Mouse (Mus musculus): Measurements from ENCODE around the gene Vcpkmt.
A peak's percentile ranks its signal among the peaks of the same experiment; 100 is the strongest.
"Not testable (repeated sequence)": the region's sequence is repeated elsewhere in the genome, so short reads cannot be mapped to it uniquely, and the experiment has no call there.

Gene Vcpkmt

GRCm38 (mm10) chr12:69582613-69583269 lies at the start of gene Vcpkmt:
Vcpkmt (minus strand) TSS chr12:69583028.
- peak; percentile 83 for DNase-seq (ENCODE audit: low spot score)

- DNase-seq (ENCODE audit: low spot score), result not testable (repeated sequence)
Measured at GRCm38 (mm10) chr12:69618590-69618989, 35.8 kb upstream of the Vcpkmt start.

GRCm38 (mm10) chr12:69604367-69604766 lies 21.5 kb upstream of the Vcpkmt start:
- no peak for DNase-seq (ENCODE audit: low spot score)

GRCm38 (mm10) chr12:69597446-69597845 lies 14.6 kb upstream of the Vcpkmt start:
- no peak for DNase-seq (ENCODE audit: low spot score)

GRCm38 (mm10) chr12:69593130-69593529 lies 10.3 kb upstream of the Vcpkmt start:
- DNase-seq (ENCODE audit: low spot score), result no peak

DNA sequence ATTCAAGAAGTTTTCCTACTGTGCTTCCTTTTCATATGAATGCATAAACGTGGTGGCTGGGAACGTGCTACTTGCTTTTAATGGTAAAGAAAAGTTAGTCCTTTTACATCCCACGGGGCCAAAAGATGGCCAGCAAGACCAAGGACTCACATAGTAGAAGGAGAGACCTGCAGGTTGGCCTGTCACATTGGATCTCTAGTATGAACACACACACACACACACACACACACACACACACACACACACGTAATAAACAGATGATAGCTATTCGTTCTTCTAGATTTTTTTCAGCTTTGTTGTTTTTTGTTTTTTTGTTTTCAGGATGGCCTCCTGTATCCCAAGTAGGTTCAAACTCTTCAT lies 422 bp upstream of the Vcpkmt start:
- no peak for DNase-seq (ENCODE audit: low spot score)

- no peak for DNase-seq (ENCODE audit: low spot score)
Measured at GRCm38 (mm10) chr12:69582216-69582612, 614 bp downstream of the Vcpkmt start.

DNA sequence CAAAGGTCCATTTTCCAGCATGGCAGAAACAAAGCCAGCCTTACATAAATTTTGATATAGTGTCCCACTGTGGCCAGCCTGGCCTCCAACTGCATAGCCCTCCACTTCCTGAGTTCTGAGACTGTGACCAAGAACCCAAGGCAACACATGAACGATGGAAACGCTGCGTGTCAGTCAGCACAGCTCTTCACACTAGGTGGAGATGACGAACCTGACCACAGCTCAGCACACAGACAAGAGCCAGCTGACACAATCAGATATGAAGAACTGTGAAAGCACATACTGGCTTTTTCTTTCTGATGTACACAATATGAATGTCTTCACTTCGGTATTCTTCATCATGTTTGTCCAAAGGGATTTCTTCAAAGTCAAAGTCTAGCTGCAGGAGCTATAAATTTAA lies 3.2 kb downstream of the Vcpkmt start:
- DNase-seq (ENCODE audit: low spot score), result no peak

DNA sequence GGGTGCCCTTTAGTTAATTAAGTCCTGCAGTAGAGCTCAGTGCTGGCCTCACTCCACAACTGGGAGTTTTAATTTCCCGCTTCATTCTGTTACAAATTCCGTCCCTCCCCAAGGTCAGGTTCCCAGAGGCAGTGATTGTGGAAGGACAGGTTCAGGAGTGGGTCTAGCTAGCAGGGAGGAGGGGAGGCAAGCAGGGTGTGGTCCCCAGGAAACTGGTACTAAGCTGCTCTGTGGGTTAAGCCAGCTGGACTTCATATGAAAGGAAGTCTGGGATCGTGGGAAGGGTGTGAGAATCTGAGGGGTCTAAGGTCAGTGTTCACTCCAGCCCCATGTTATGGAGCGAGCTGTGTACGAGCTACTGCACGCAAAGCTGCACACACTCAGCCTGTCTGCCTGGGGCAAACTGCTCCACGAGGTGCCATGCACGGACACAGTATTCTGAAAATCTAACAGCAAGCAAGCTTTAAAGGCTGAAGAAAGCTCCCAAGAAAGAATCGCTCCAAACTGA lies 6.7 kb downstream of the Vcpkmt start:
- DNase-seq (ENCODE audit: low spot score), result no peak

DNA sequence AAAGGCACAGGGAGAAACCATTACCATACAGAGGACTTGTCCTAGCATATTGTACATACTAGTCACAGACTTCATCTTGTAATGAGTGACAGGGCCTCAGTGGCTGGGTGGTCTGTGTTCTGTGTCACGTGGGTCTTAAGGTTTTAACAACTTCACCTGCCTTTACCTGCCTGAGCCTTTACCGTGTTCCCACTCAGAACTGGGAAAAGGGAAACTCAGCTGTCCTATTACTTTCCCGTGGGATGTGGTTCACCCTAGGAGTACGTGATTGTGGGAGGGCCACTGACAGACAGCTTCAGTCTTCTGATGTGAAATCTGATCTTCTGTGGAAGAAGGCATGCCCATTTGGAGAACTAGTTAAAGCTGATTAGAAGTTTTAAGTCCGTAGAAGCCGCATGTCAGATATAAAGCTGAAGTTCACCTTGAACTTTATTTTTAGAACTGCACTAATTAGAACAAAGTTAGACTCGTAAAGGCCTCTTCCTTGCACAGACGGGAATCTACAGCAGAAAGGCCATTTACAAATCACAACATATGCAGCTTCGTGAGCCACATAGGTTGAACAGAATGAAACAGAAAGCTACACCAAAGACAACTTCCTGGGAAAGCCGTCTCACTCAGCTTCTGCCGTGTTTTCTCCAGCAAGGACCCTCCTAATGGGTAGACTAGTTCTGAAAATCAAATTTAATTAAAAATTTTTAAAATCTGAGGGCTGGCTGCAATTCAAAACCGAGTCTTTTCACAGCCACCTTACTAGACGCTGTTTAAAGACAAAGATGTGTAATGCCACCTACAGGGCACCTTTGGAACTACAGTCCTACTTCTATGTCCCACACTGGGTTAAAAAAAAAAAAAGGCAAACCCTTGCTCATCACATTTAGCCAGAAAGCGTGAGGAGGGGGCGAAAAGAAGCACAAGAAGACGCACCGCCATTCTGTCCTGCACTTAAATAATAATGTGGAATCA lies 8.6 kb downstream of the Vcpkmt start:
- DNase-seq (ENCODE audit: low spot score), result peak; percentile 55

GRCm38 (mm10) chr12:69573271-69573670 lies 9.6 kb downstream of the Vcpkmt start:
- DNase-seq (ENCODE audit: low spot score), result no peak

GRCm38 (mm10) chr12:69569926-69570325 lies 12.9 kb downstream of the Vcpkmt start:
- no peak for DNase-seq (ENCODE audit: low spot score)

GRCm38 (mm10) chr12:69568266-69568665 lies 14.6 kb downstream of the Vcpkmt start:
- no peak for DNase-seq (ENCODE audit: low spot score)

GRCm38 (mm10) chr12:69561006-69561405 lies 21.8 kb downstream of the Vcpkmt start:
- DNase-seq (ENCODE audit: low spot score), result not testable (repeated sequence)

GRCm38 (mm10) chr12:69556221-69556861 lies 26.5 kb downstream of the Vcpkmt start:
- no peak for DNase-seq (ENCODE audit: low spot score)

- no peak for DNase-seq (ENCODE audit: low spot score)
Measured at GRCm38 (mm10) chr12:69545456-69546178, 37.2 kb downstream of the Vcpkmt start.

- DNase-seq (ENCODE audit: low spot score), result no peak
Measured at GRCm38 (mm10) chr12:69544994-69545393, 37.8 kb downstream of the Vcpkmt start.

DNA sequence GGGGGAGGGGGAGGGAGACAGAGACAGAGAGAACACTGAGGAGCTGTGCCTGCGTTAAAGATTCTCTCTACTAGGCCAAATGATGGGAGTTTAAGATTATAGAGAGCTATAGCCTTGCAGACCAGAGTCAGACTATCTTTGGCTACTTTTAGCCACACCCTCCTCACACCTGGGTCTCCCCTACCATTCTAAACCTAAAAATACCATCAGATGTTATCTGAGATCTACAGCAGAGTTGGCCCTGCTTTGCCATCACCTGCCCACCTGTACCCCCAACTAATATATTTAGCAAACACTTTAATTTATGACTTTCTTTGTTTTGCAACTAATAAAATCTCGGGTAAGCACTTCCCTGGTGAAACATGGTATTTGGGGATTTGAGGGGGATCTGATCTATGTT lies 38.3 kb downstream of the Vcpkmt start:
- DNase-seq (ENCODE audit: low spot score), result no peak

DNA sequence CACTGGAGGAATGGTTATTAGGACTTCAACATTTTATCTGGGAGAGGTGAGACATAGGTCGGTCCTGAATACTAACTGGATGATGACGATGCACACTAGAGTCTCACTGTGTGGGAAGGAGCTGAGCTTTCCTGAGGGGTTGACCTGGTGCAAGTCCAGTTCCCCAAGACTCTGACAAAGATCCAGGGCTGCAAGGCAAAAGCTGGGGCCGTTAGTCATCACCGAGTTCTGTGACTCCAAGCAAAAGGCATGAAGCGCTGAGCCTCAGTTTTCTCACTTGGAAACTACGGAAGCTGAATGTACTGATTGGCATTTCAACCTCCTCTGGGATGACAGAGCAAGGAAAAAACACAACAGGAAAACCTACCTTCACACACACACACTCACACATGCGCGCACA lies 40.5 kb downstream of the Vcpkmt start:
- no peak for DNase-seq (ENCODE audit: low spot score)

- DNase-seq (ENCODE audit: low spot score), result peak; percentile 22
Measured at GRCm38 (mm10) chr12:69541663-69542062, 41.2 kb downstream of the Vcpkmt start.

- no peak for DNase-seq (ENCODE audit: low spot score)
Measured at GRCm38 (mm10) chr12:69539353-69539752, 43.5 kb downstream of the Vcpkmt start.
